Mouse (Mus musculus): ENCODE measurements around the gene Lrrc23.

GRCm38 (mm10) chr6:124737040-124737439 is 42.5 kb downstream of the Lrrc23 start:
- TF ChIP-seq POLR2A (IDR thresholded peaks at IDR 0.05; ENCODE audit: borderline replicate concordance, low read depth, low read length) = no peak
- no peak for TF ChIP-seq CTCF (IDR thresholded peaks at IDR 0.05; ENCODE audit: low read depth, low read length)
